Mouse (Mus musculus): Measurements from ENCODE around the gene Dynll1. TPM values are rescaled to one million over a fixed set of nuclear protein-coding genes. Genes with fewer than 3 reads are reported as not detected.

Gene Dynll1
- total and polyA plus RNA-seq, 3 experiments, result 561 to 740 (median 736) TPM

GRCm38 (mm10) chr5:115272812-115273548 lies 27.8 kb downstream of the Dynll1 start, which contains the start of gene Rnf10:
Gene Rnf10, minus strand, starts transcription at chr5:115272898.
- Histone ChIP-seq H3K9me3 (replicated peaks; ENCODE audit: insufficient read depth, low read length) (no peaks in the 10 kb centered on the region), H3K79me2 (ENCODE audit: control insufficient read depth, insufficient read depth, low read length, poor library complexity) (peaks cover 40% of the 10 kb centered on the region), H3K4me1 (ENCODE audit: control insufficient read depth in 1 of 2, insufficient read depth in 2 of 2, low read length in 2 of 2) (peaks cover 12 to 28% of the 10 kb centered on the region in 2 experiments), H3K9ac (ENCODE audit: control insufficient read depth, low read depth, low read length, poor library complexity, severe bottlenecking) (peak within 1 kb of the TSS; percentile 95), H3K27ac (ENCODE audit: control insufficient read depth, low read depth, low read length) (peak within 1 kb of the TSS; percentile 88), H3K4me3 (ENCODE audit: control insufficient read depth in 1 of 2, insufficient read depth in 1 of 2, low read depth in 2 of 2, low read length in 2 of 2) (peak within 1 kb of the TSS; percentile 84 to 92), H3K27me3 (ENCODE audit: control insufficient read depth in 1 of 2, insufficient read depth in 2 of 2, low read length in 2 of 2) (no peaks in the 10 kb centered on the region), H3K36me3 (ENCODE audit: control insufficient read depth in 1 of 2, insufficient read depth in 2 of 2, low read length in 2 of 2) (peaks cover 6 to 27% of the 10 kb centered on the region in 2 experiments; a peak in 3 of 4 replicates)
- peak; percentile 97 for DNase-seq (ENCODE audit: low read depth, low spot score)
- TF ChIP-seq HCFC1 (IDR thresholded peaks at IDR 0.05; ENCODE audit: low read depth, low read length), result peak; percentile 97
- TF ChIP-seq ZNF384 (IDR thresholded peaks at IDR 0.05; ENCODE audit: low read depth, low read length), result peak; percentile 89
- no peak for TF ChIP-seq RCOR1 (IDR thresholded peaks at IDR 0.05; ENCODE audit: low read depth, low read length)
- TF ChIP-seq USF2 (IDR thresholded peaks at IDR 0.05; ENCODE audit: borderline replicate concordance in 1 of 2, insufficient read depth in 1 of 2, low read depth in 1 of 2, low read length in 2 of 2), result no peak
- peak; percentile 78 for TF ChIP-seq MAX (IDR thresholded peaks at IDR 0.05; ENCODE audit: low read length)
- peak; percentile 54 for TF ChIP-seq TCF12 (IDR thresholded peaks at IDR 0.05; ENCODE audit: low read depth, low read length)
- 0 out of 2 replicates have a peak, but pooled peaks have one; percentile 30 for TF ChIP-seq CHD1 (IDR thresholded peaks at IDR 0.05; ENCODE audit: low read depth, low read length)
- TF ChIP-seq ELF1 (IDR thresholded peaks at IDR 0.05; ENCODE audit: low read depth, low read length), result peak; percentile 97
- no peak for TF ChIP-seq ZC3H11A (IDR thresholded peaks at IDR 0.05; ENCODE audit: low read depth, low read length)
- TF ChIP-seq KAT2A (conservative IDR thresholded peaks at IDR 0.05; ENCODE audit: low read depth, low read length), result peak; percentile 90
- TF ChIP-seq NRF1 (IDR thresholded peaks at IDR 0.05; ENCODE audit: insufficient read depth, low read depth, low read length, poor library complexity, severe bottlenecking), result no peak
- no peak for TF ChIP-seq MAZ (IDR thresholded peaks at IDR 0.05; ENCODE audit: low read depth, low read length)
- peak; percentile 90 for TF ChIP-seq POLR2AphosphoS2 (IDR thresholded peaks at IDR 0.05; ENCODE audit: low read length)
- no peak for TF ChIP-seq RAD21 (IDR thresholded peaks at IDR 0.05; ENCODE audit: low read depth, low read length)
- peak; percentile 99 for TF ChIP-seq NELFE (IDR thresholded peaks at IDR 0.05; ENCODE audit: low read depth, low read length)
- no peak for TF ChIP-seq MYC (IDR thresholded peaks at IDR 0.05; ENCODE audit: low read depth, low read length)
- TF ChIP-seq CTCF (IDR thresholded peaks at IDR 0.05 in 2 of 3, conservative IDR thresholded peaks at IDR 0.05 in 1 of 3; ENCODE audit: control insufficient read depth in 1 of 3, insufficient read depth in 1 of 3, low read depth in 2 of 3, low read length in 3 of 3, poor library complexity in 1 of 3, severe bottlenecking in 1 of 3), result no peak
- TF ChIP-seq SIN3A (IDR thresholded peaks at IDR 0.05; ENCODE audit: low read length), result peak; percentile 90
- no peak for TF ChIP-seq GABPA (IDR thresholded peaks at IDR 0.05; ENCODE audit: low read depth, low read length)
- TF ChIP-seq UBTF (IDR thresholded peaks at IDR 0.05; ENCODE audit: borderline replicate concordance, insufficient read depth, low read depth, low read length), result no peak
- TF ChIP-seq ZKSCAN1 (IDR thresholded peaks at IDR 0.05; ENCODE audit: low read depth, low read length), result no peak
- no peak for TF ChIP-seq TAL1 (IDR thresholded peaks at IDR 0.05; ENCODE audit: low read length)
- no peak for TF ChIP-seq E2F4 (IDR thresholded peaks at IDR 0.05; ENCODE audit: borderline replicate concordance, low read depth, low read length)
- TF ChIP-seq POLR2AphosphoS5 (IDR thresholded peaks at IDR 0.05; ENCODE audit: borderline replicate concordance, low read depth, low read length), result 0 out of 2 replicates have a peak, but pooled peaks have one; percentile 46
- TF ChIP-seq MEF2A (IDR thresholded peaks at IDR 0.05; ENCODE audit: extremely low read depth, insufficient replicate concordance, low read depth, low read length, poor library complexity, severe bottlenecking), result peak; percentile 42; the same call in 1 of the 2 replicates
- TF ChIP-seq USF1 (IDR thresholded peaks at IDR 0.05; ENCODE audit: low read depth, low read length), result no peak
- TF ChIP-seq MYB (IDR thresholded peaks at IDR 0.05; ENCODE audit: low read depth, low read length), result no peak
- peak; percentile 77 for TF ChIP-seq MXI1 (IDR thresholded peaks at IDR 0.05; ENCODE audit: low read depth, low read length)
- peak; percentile 96 to 98 for TF ChIP-seq POLR2A (IDR thresholded peaks at IDR 0.05; ENCODE audit: control insufficient read depth in 1 of 2, insufficient read depth in 1 of 2, low read depth in 1 of 2, low read length in 2 of 2, poor library complexity in 1 of 2)
- no peak; the same call in 1 of the 2 replicates for TF ChIP-seq CHD2 (IDR thresholded peaks at IDR 0.05; ENCODE audit: low read length)
- peak; percentile 99 for TF ChIP-seq TBP (IDR thresholded peaks at IDR 0.05; ENCODE audit: low read depth, low read length)
- TF ChIP-seq ETS1 (IDR thresholded peaks at IDR 0.05; ENCODE audit: low read depth, low read length), result no peak; the same call in 1 of the 2 replicates
- peak; percentile 97 for TF ChIP-seq ZMIZ1 (IDR thresholded peaks at IDR 0.05; ENCODE audit: low read depth, low read length)
- TF ChIP-seq GATA1 (IDR thresholded peaks at IDR 0.05; ENCODE audit: low read depth, low read length), result no peak
- TF ChIP-seq MAFK (IDR thresholded peaks at IDR 0.05; ENCODE audit: borderline replicate concordance, low read depth, low read length), result no peak
- no peak for TF ChIP-seq JUND (IDR thresholded peaks at IDR 0.05; ENCODE audit: low read depth, low read length)

Measured in MEL (cell line).